Mouse (Mus musculus) cerebellum, postnatal 10 days (tissue): ENCODE data around the gene H2-Aa.
A peak's percentile ranks its signal among the peaks of the same experiment; 100 is the strongest.
"Not testable (repeated sequence)": the region's sequence is repeated elsewhere in the genome, so short reads cannot be mapped to it uniquely, and the experiment has no call there.

Source experiments
- DNase-seq, 2 experiments: peaks; one replicate each; pipeline ENCODE4 v3.0.0; 2021; ENCODE audit warnings: mixed read lengths in 2 of 2

H2-Aa gene

DNA sequence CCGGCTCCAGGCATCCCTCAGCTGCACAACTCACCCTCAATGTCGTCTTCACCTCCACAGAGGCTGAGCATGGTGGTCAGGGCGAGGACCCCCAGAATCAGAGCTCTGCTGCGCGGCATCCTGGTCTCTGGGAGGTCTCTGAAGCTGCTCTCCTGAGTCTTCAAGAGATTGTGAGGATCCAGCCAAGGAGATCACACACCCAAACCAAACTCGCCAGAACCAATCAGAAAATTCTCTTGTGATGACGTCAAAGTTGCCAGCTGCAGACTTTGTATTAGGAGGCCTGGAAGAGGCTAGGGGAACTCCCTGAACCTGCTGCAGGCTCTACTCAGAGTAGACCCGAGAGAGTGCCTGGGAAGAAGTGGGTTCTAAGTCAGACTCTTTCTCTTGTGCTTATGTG is at the start of gene H2-Aa:
Gene H2-Aa (minus strand): TSS at position 176 of the 400 bp plus-strand sequence.
- DNase-seq: peak; percentile 74 to 75

DNA sequence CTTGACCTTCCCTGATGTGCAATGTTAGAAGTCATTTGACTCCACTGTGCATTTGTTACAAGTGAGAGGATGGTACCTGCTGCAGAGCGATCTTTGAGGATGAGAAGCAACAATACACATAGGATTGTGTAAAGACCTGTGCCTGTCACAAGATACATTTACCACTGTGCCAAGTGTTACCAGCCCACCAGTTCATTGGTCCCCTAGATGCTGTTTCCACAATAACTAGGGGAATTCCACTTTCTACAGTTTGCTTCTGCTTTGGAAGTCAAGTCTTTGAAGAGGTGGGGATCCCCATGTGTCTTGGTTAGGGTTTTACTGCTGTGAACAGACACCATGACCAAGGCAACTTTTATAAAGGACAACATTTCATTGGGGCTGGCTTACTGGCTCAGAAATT is 43.6 kb upstream of the H2-Aa start:
- no peak for DNase-seq

DNA sequence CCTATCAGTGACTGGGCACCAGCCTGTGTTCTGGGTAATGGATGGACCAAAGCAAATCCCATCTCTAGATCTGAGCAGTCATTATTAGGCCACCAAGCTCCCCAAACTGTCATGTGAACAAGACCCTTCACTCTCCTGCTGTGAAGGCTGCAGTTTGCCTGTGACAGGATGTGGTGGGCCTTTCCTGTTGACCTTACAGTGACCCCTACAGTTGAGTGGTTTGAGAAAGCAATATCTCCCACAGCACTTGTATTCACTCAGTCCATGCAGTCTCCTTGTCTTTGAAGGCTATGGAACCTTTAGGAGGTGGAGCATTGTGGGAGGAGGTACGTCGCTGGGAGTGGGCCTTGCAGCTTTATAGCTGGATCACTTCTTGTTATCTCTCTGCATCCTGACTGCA is 42.2 kb upstream of the H2-Aa start:
- DNase-seq: no peak

- DNase-seq: no peak
Observed at GRCm38 (mm10) chr17:34326373-34326772, 38.8 kb upstream of the H2-Aa start.

- peak; percentile 26 to 44 for DNase-seq
Observed at GRCm38 (mm10) chr17:34325436-34325835, 37.8 kb upstream of the H2-Aa start, which contains the start of gene H2-Eb2. TSS of gene H2-Eb2 (plus strand) at chr17:34325665.

DNA sequence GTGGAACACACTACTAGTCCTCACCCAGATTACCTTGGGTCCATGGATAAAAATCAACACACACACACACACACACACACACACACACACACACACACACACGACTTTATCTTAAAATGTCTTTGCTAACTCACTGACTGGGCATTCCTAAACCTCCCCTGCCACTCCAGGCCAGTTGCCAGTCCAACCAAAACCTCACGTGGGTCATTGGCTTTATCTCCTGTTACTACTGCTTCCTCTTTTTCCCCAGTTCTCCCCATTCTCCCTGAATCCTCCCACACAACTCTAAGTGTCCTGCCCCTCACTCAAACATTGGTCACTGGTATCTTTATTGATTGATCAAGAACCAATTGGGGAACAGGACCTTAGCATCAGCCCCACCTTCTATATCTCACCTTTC is 29.7 kb upstream of the H2-Aa start:
- no peak for DNase-seq

DNA sequence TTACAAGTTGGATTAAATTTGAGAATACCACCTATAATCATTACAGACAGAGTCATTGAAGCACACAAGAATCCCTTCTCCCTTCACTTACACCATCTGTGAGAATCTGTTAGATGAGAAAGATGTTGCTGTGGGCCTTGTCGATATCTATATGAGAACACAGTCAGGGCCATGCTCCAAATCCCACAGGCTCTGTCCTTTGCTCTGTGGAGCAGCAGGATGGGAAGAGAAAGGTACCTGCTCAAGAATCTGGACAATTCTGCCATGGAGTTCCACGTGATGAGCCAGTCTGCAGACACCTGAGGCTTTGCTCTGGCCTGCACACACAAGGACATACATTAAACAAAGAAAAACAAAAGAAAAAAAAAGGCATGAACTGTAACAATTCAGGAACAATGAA is 29.1 kb upstream of the H2-Aa start:
- no peak for DNase-seq

DNA sequence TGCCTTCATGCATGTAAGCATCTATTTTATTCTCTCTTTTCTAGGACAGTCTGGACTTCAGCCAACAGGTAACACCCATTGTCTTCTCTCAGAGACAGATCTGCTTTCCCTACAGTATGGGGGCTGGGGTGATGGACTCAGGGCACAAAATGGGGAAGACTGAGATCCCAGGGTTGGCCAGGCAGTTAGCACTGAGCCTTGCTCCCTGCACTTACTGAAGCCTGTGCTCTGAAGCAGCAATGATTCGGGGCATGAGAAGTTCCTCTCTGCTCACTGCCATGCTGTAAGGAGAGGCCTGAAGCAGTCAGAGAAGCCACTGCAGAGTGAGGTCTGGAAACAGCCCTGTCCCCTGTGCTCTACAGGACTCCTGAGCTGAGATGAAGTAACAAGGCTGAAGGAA is 27.9 kb upstream of the H2-Aa start:
- DNase-seq: no peak

DNA sequence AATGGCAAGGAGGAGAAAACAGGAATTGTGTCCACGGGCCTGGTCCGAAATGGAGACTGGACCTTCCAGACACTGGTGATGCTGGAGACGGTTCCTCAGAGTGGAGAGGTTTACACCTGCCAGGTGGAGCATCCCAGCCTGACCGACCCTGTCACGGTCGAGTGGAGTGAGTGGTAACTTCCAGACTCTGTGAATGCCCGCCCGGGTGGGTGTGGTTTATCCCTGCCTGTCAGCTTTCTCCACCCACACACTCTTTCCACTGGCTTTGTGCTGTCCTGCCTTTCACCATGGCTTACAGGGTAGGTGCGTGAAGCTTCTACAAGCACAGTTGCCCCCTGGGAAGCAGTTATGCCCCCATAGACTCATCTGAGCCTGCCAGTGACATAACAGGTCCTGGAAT is 26.7 kb upstream of the H2-Aa start:
- no peak for DNase-seq

DNA sequence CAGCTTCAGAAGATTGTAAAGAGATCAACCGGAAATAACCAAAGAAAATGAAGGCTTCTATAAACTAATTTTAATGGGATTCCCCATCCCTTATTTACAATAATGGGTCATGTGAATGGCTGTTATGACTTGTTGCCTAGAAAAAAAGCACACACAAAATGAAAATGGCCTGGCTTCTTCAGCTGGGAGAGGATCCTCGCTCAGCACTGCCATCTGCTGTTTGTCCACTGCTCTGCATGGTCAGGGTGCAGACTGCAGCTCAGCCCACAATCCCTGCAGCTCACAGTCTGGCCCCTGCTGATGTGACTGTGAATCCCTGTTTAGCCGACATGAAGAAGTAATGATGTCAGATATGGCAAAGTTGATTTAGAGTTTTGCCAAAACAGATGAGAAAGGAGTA is 25.8 kb upstream of the H2-Aa start:
- peak; percentile 89 to 91 for DNase-seq

GRCm38 (mm10) chr17:34312185-34312584 is 24.6 kb upstream of the H2-Aa start:
- no peak for DNase-seq

- not testable (repeated sequence) for DNase-seq
Observed at GRCm38 (mm10) chr17:34310526-34310925, 22.9 kb upstream of the H2-Aa start.

DNA sequence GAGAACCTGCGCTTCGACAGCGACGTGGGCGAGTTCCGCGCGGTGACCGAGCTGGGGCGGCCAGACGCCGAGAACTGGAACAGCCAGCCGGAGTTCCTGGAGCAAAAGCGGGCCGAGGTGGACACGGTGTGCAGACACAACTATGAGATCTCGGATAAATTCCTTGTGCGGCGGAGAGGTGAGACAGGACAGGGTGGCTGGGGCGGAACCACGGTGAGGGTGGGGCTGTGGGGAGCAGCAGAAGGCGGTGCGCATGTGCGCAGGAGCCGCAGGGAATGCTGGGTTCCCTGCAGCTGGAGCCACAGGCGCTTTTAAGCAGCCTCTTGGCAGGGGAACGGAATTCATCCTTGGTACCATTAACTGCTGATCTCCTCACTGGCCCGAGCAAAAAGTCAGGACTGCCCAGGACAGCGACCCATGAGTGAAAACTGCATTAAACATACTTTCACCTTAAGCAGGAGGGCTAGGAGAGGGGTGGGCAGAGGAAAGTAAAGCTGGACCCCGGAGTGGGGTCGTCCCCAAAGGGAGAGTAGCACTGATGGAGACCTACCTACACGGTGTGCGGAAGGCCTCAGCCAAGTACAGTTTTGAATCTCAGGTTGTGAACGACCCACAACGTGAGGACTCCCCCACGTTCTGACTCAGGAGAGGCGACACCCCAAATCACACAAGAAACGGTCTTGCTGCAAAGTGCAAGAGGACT is 22.2 kb upstream of the H2-Aa start:
- peak; percentile 74 to 82 for DNase-seq

DNA sequence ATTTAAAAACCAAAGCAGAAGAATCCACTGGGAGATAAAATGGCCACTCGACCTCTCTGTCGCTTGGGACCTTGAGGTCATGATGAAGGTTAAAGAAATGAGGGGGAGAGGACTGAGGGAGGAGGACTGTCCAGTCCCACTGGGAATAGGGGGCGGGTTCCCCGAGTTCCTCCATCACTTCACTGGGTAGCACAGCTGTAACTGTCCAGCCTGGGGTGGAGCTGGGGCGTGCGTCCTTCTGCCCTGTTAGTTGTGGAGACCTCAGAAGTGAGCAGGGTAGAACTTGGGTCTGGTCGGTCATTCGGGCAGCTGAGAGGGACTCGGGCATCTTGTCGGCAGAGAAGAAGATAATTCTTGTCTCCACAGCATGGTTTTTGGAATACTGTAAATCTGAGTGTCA is 21.6 kb upstream of the H2-Aa start:
- no peak for DNase-seq

GRCm38 (mm10) chr17:34308161-34308560 is 20.5 kb upstream of the H2-Aa start:
- no peak for DNase-seq

DNA sequence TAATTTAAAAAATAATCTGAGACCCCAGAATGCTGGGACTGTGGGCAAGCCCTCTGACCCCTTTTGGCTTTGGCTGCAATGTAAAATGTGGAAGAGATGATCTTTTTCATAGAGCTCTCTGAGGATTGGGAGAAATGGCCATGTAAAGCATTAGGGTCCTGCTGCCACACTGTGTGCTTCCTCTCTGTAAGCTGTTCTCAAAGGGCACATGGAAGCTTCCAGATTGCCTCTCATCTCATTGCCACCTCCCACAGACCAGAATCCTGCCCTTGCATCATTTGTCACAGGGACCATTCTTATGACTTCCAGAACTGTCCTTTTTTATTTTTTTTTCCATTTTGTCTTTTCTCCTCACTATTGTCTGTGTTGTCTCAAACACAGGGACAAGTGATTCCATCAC is 19.6 kb upstream of the H2-Aa start:
- no peak for DNase-seq

GRCm38 (mm10) chr17:34306407-34306806 is 18.8 kb upstream of the H2-Aa start:
- DNase-seq: no peak

- peak; percentile 90 to 92 for DNase-seq
Observed at GRCm38 (mm10) chr17:34305380-34306030, 17.9 kb upstream of the H2-Aa start, which contains the start of gene H2-Eb1. TSS of gene H2-Eb1 (plus strand) at chr17:34305867.

DNA sequence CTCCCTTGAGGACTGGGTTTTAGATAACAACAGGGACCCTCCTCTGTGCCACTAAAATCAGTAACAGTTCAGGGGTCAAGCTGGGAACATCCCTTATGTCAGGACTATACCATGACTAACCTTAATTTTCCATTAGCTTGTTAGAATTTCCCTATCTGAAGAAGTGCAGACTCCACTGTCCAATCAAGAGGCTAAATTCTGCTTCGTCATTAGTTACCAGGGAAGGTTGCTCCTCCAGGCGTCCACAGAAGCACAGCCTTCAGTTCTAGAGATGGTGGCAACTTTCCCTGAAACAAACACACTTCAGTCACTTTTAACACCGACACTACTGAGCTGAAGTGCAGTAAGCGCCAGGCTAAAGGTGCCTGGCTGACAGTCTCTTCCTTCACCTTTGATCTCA is 17.1 kb upstream of the H2-Aa start:
- DNase-seq: peak; percentile 71 to 83

DNA sequence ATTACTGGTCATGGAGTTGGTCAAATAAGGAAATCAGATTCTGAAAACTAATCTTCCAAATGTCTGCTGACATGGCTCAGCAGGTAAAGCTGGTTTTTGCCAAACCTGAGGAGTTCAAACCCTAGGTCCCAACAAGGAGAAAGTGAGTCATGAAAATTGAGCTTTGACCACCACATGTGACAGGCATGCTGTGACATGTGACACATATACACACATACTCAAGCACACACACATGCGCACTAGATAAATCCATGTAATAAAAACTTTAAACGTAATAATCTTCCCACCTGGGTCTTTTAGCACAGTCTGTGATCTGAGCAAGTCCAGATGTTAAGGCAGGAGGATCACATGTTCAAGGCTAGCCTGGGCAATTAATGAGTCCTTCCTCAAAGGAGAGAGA is 16.2 kb upstream of the H2-Aa start:
- no peak for DNase-seq

DNA sequence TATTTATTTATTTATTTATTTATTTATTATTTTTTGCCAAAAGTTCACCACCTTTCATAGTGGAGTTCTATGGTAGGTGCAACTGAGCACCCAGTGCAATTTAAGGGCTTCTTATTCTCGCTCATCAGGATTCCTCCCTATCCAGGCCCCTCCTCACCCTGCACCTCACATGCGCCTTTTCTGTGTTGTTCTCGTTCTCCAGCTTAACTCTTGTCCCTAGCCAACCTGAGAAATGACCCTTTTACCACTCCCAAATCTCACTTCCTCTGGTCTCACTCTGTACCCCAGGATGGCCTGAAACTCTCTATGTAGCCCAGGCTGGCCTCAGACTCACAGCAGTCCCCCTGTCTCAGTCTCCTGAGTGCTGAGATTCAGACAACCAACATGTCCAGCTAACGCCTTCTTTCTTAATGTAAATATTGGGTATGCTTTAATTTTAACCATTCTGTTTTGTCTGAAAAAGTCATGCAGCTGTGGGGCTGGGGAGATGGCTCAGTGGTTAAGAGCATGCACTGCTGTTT is 14.1 kb upstream of the H2-Aa start:
- DNase-seq: no peak

GRCm38 (mm10) chr17:34300691-34301566 is 13.3 kb upstream of the H2-Aa start:
- no peak for DNase-seq

DNA sequence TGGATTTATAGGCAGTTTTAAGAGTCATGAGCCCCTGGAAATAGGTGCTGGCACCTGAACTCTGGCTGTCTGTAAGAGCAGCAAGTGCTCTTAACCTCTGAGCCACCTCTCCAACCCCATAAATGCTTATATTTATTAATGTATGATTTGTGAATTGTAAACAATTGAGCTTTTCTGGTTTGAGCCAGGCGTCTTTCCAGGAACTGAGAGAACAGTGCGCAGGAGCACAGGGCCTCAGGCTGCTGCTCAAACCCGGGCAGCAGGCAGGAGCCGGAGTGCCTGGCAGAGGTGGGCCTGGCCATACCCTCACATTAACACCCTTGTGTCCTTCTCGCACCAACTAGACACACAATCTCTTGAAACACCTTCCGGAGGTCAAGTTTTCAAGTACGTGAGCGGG is 12.4 kb upstream of the H2-Aa start:
- DNase-seq: no peak
